Mouse (Mus musculus): ENCODE data around the gene Zfp324. TPM values are rescaled to one million over a fixed set of nuclear protein-coding genes. Genes with fewer than 3 reads are reported as not detected.

The Zfp324 gene
- total RNA-seq, 2 experiments from 2014 or later, result 11.0 TPM

GRCm38 (mm10) chr7:12977682-12978389, 12.2 kb downstream of the Zfp324 start, which contains the start of gene Zfp446:
TSS of gene Zfp446 (plus strand) at chr7:12977848.
- Histone ChIP-seq H3K27ac (peak within 1 kb of the TSS; percentile 90), H3K4me3 (peak within 1 kb of the TSS; percentile 72)
- no peak for TF ChIP-seq CTCF (IDR thresholded peaks at IDR 0.05)
- intact Hi-C loops (cut with DNase I), result loop anchor here (1.0 to 5.0 kb wide), 2 partner anchors 13 to 44 kb away; partner anchors contain the start of gene Zfp324
- DNase-seq (ENCODE audit: extremely low spot score in 1 of 2, low spot score in 2 of 2), result peak; percentile 98 to 99

- H3K27ac ChIP-seq, result peak overlapping the region; percentile 90
- intact Hi-C loops (cut with DNase I), result loop anchor here (5.0 kb wide), 1 partner anchor 43 kb away; no protein-coding TSS in a partner anchor
- H3K4me3 ChIP-seq, result peak overlapping the region; percentile 72; the same call in 1 of the 2 replicates
Measured at GRCm38 (mm10) chr7:12978931-12979722, 13.5 kb downstream of the Zfp324 start.

GRCm38 (mm10) chr7:12979776-12980175, 14.1 kb downstream of the Zfp324 start:
- no peak overlapping the region for H3K27ac ChIP-seq
- TF ChIP-seq CTCF (IDR thresholded peaks at IDR 0.05), result no peak
- no peak overlapping the region for H3K4me3 ChIP-seq
- intact Hi-C loops (cut with DNase I), result loop anchor here (5.0 kb wide), 1 partner anchor 43 kb away; no protein-coding TSS in a partner anchor
- no peak for DNase-seq (ENCODE audit: extremely low spot score in 1 of 2, low spot score in 2 of 2)

More at GRCm38 (mm10) chr7:12978931-12979722, 13.5 kb downstream of the Zfp324 start:
- no peak for TF ChIP-seq CTCF (IDR thresholded peaks at IDR 0.05)
- no peak for DNase-seq (ENCODE audit: extremely low spot score in 1 of 2, low spot score in 2 of 2)

GRCm38 (mm10) chr7:12980291-12980690, 14.7 kb downstream of the Zfp324 start:
- TF ChIP-seq CTCF (IDR thresholded peaks at IDR 0.05), result no peak
- no peak overlapping the region for H3K4me3 ChIP-seq
- DNase-seq (ENCODE audit: extremely low spot score in 1 of 2, low spot score in 2 of 2), result no peak
- intact Hi-C loops (cut with DNase I), result no loop called here
- H3K27ac ChIP-seq, result no peak overlapping the region

- no peak for TF ChIP-seq CTCF (IDR thresholded peaks at IDR 0.05)
- Histone ChIP-seq H3K27ac (no peak overlapping the region), H3K4me3 (no peak overlapping the region)
- intact Hi-C loops (cut with DNase I), result no loop called here
- DNase-seq (ENCODE audit: extremely low spot score in 1 of 2, low spot score in 2 of 2), result no peak
Measured at GRCm38 (mm10) chr7:12985724-12986123, 20.1 kb downstream of the Zfp324 start.

GRCm38 (mm10) chr7:12986906-12987305, 21.3 kb downstream of the Zfp324 start:
- DNase-seq (ENCODE audit: extremely low spot score in 1 of 2, low spot score in 2 of 2), result no peak
- intact Hi-C loops (cut with DNase I), result no loop called here
- TF ChIP-seq CTCF (IDR thresholded peaks at IDR 0.05), result no peak
- H3K27ac ChIP-seq, result no peak overlapping the region
- no peak overlapping the region for H3K4me3 ChIP-seq

GRCm38 (mm10) chr7:12987409-12988189, 22.0 kb downstream of the Zfp324 start:
- intact Hi-C loops (cut with DNase I), result no loop called here
- TF ChIP-seq CTCF (IDR thresholded peaks at IDR 0.05), result no peak
- H3K27ac ChIP-seq, result no peak overlapping the region
- no peak for DNase-seq (ENCODE audit: extremely low spot score in 1 of 2, low spot score in 2 of 2)
- H3K4me3 ChIP-seq, result no peak overlapping the region

GRCm38 (mm10) chr7:12992222-12992621, 26.6 kb downstream of the Zfp324 start:
- TF ChIP-seq CTCF (IDR thresholded peaks at IDR 0.05), result peak; percentile 56
- DNase-seq (ENCODE audit: extremely low spot score in 1 of 2, low spot score in 2 of 2), result no peak
- Histone ChIP-seq H3K27ac (no peak overlapping the region), H3K4me3 (no peak overlapping the region)
- intact Hi-C loops (cut with DNase I), result no loop called here

- TF ChIP-seq CTCF (IDR thresholded peaks at IDR 0.05), result no peak
- Histone ChIP-seq H3K27ac (no peak overlapping the region), H3K4me3 (no peak overlapping the region)
- intact Hi-C loops (cut with DNase I), result no loop called here
- no peak for DNase-seq (ENCODE audit: extremely low spot score in 1 of 2, low spot score in 2 of 2)
Measured at GRCm38 (mm10) chr7:12993148-12993547, 27.5 kb downstream of the Zfp324 start.

- intact Hi-C loops (cut with DNase I), result no loop called here
- no peak overlapping the region for H3K4me3 ChIP-seq
- H3K27ac ChIP-seq, result no peak overlapping the region
- no peak for DNase-seq (ENCODE audit: extremely low spot score in 1 of 2, low spot score in 2 of 2)
- TF ChIP-seq CTCF (IDR thresholded peaks at IDR 0.05), result no peak
Measured at GRCm38 (mm10) chr7:12995862-12996261, 30.2 kb downstream of the Zfp324 start.

- intact Hi-C loops (cut with DNase I), result no loop called here
- no peak for DNase-seq (ENCODE audit: extremely low spot score in 1 of 2, low spot score in 2 of 2)
Measured at GRCm38 (mm10) chr7:12997230-12997629, 31.6 kb downstream of the Zfp324 start.

More at GRCm38 (mm10) chr7:12997230-12997629, 31.6 kb downstream of the Zfp324 start:
- Histone ChIP-seq H3K4me3 (no peak overlapping the region), H3K27ac (no peak overlapping the region)
- no peak for TF ChIP-seq CTCF (IDR thresholded peaks at IDR 0.05)

Measured in left cerebral cortex, adult 2 months (tissue).